Mouse (Mus musculus): ENCODE results near the gene Gm11562. TPM values are rescaled to one million over a fixed set of nuclear protein-coding genes. Genes with fewer than 3 reads are reported as not detected.
"Not testable (repeated sequence)": the region's sequence is repeated elsewhere in the genome, so short reads cannot be mapped to it uniquely, and the experiment has no call there.

Gm11562 gene
- polyA plus RNA-seq (2015; fragmentation: Nextera tagmentation; extraction: Ambion mirVana), result not detected in 2 replicates

- Histone ChIP-seq H3K9me3 (ENCODE audit: control insufficient read depth, low read length) (no peaks in the 10 kb centered on the region), H3K4me3 (replicated peaks; ENCODE audit: low read length) (no peak within 1 kb of the TSS), H3K4me1 (replicated peaks; ENCODE audit: control insufficient read depth, insufficient read depth, low read length) (no peaks in the 10 kb centered on the region), H3K27ac (ENCODE audit: low read length) (no peak within 1 kb of the TSS), H3K36me3 (ENCODE audit: control insufficient read depth, insufficient read depth) (no peaks in the 10 kb centered on the region), H3K4me2 (ENCODE audit: low read length) (no peak within 1 kb of the TSS), H3K9ac (replicated peaks; ENCODE audit: low read depth, low read length) (no peak within 1 kb of the TSS), H3K27me3 (replicated peaks; ENCODE audit: control insufficient read depth, insufficient read depth, low read length) (no peaks in the 10 kb centered on the region)
- WGBS, result 92% methylated on average over 2 of the region's 2 CpGs
- no peak for ATAC-seq
These were observed at the start of gene Gm11562 for GRCm38 (mm10) chr11:99620335-99620734. Gm11562 (minus strand) TSS chr11:99620435.

- Histone ChIP-seq H3K36me3 (ENCODE audit: control insufficient read depth, insufficient read depth) (no peaks in the 10 kb centered on the region), H3K9ac (replicated peaks; ENCODE audit: low read depth, low read length) (no peak within 1 kb of the TSS), H3K27me3 (replicated peaks; ENCODE audit: control insufficient read depth, insufficient read depth, low read length) (no peaks in the 10 kb centered on the region), H3K9me3 (ENCODE audit: control insufficient read depth, low read length) (no peaks in the 10 kb centered on the region), H3K4me1 (replicated peaks; ENCODE audit: control insufficient read depth, insufficient read depth, low read length) (no peaks in the 10 kb centered on the region), H3K27ac (ENCODE audit: low read length) (no peak within 1 kb of the TSS), H3K4me3 (replicated peaks; ENCODE audit: low read length) (no peak within 1 kb of the TSS), H3K4me2 (ENCODE audit: low read length) (no peak within 1 kb of the TSS)
- ATAC-seq, result no peak
These were observed 45.6 kb upstream of the Gm11562 start, which contains the start of gene Krtap4-6 for GRCm38 (mm10) chr11:99665860-99666259. Krtap4-6 (minus strand) TSS chr11:99665960.

- Histone ChIP-seq H3K9me3 (ENCODE audit: control insufficient read depth, low read length) (no peaks in the 10 kb centered on the region), H3K27ac (ENCODE audit: low read length) (no peak overlapping the region), H3K9ac (replicated peaks; ENCODE audit: low read depth, low read length) (no peak overlapping the region), H3K4me2 (ENCODE audit: low read length) (no peak overlapping the region), H3K4me3 (replicated peaks; ENCODE audit: low read length) (no peak overlapping the region), H3K27me3 (replicated peaks; ENCODE audit: control insufficient read depth, insufficient read depth, low read length) (no peaks in the 10 kb centered on the region), H3K4me1 (replicated peaks; ENCODE audit: control insufficient read depth, insufficient read depth, low read length) (no peaks in the 10 kb centered on the region), H3K36me3 (ENCODE audit: control insufficient read depth, insufficient read depth) (no peaks in the 10 kb centered on the region)
- 85% methylated on average over 10 of the region's 10 CpGs for WGBS
- ATAC-seq, result no peak
These were observed 42.6 kb upstream of the Gm11562 start for GRCm38 (mm10) chr11:99662802-99663201.

- no peak overlapping the region for H3K4me2 ChIP-seq (ENCODE audit: low read length)
- no peak overlapping the region for H3K27ac ChIP-seq (ENCODE audit: low read length)
- no peaks in the 10 kb centered on the region for H3K36me3 ChIP-seq (ENCODE audit: control insufficient read depth, insufficient read depth)
- no peak overlapping the region for H3K4me3 ChIP-seq (replicated peaks; ENCODE audit: low read length)
- H3K9me3 ChIP-seq (ENCODE audit: control insufficient read depth, low read length), result no peaks in the 10 kb centered on the region
- no peak for ATAC-seq
- WGBS, result 86% methylated on average over 4 of the region's 4 CpGs
- no peaks in the 10 kb centered on the region for H3K4me1 ChIP-seq (replicated peaks; ENCODE audit: control insufficient read depth, insufficient read depth, low read length)
- H3K27me3 ChIP-seq (replicated peaks; ENCODE audit: control insufficient read depth, insufficient read depth, low read length), result no peaks in the 10 kb centered on the region
- no peak overlapping the region for H3K9ac ChIP-seq (replicated peaks; ENCODE audit: low read depth, low read length)
These were observed 39.0 kb upstream of the Gm11562 start for GRCm38 (mm10) chr11:99659256-99659655.

GRCm38 (mm10) chr11:99658467-99659010 is 38.3 kb upstream of the Gm11562 start, which contains the start of gene Gm11563:
Gm11563 (minus strand) TSS chr11:99658960.
- not testable (repeated sequence) for H3K4me3 ChIP-seq (replicated peaks; ENCODE audit: low read length); ATAC-seq; H3K36me3 ChIP-seq (ENCODE audit: control insufficient read depth, insufficient read depth); H3K4me2 ChIP-seq (ENCODE audit: low read length); H3K9me3 ChIP-seq (ENCODE audit: control insufficient read depth, low read length); H3K27ac ChIP-seq (ENCODE audit: low read length); H3K9ac ChIP-seq (replicated peaks; ENCODE audit: low read depth, low read length); H3K4me1 ChIP-seq (replicated peaks; ENCODE audit: control insufficient read depth, insufficient read depth, low read length); H3K27me3 ChIP-seq (replicated peaks; ENCODE audit: control insufficient read depth, insufficient read depth, low read length)
- 74% methylated on average over 10 of the region's 10 CpGs for WGBS

- WGBS, result 45% methylated on average over 5 of the region's 5 CpGs
- no peaks in the 10 kb centered on the region for H3K9me3 ChIP-seq (ENCODE audit: control insufficient read depth, low read length)
- H3K4me1 ChIP-seq (replicated peaks; ENCODE audit: control insufficient read depth, insufficient read depth, low read length), result no peaks in the 10 kb centered on the region
- ATAC-seq, result no peak
- H3K36me3 ChIP-seq (ENCODE audit: control insufficient read depth, insufficient read depth), result no peaks in the 10 kb centered on the region
- H3K9ac ChIP-seq (replicated peaks; ENCODE audit: low read depth, low read length), result no peak overlapping the region
- H3K4me2 ChIP-seq (ENCODE audit: low read length), result no peak overlapping the region
- H3K27ac ChIP-seq (ENCODE audit: low read length), result no peak overlapping the region
- H3K27me3 ChIP-seq (replicated peaks; ENCODE audit: control insufficient read depth, insufficient read depth, low read length), result no peaks in the 10 kb centered on the region
- no peak overlapping the region for H3K4me3 ChIP-seq (replicated peaks; ENCODE audit: low read length)
These were observed 36.8 kb upstream of the Gm11562 start for GRCm38 (mm10) chr11:99657051-99657450.

- H3K4me3 ChIP-seq (replicated peaks; ENCODE audit: low read length), result no peak within 1 kb of the TSS
- no peaks in the 10 kb centered on the region for H3K27me3 ChIP-seq (replicated peaks; ENCODE audit: control insufficient read depth, insufficient read depth, low read length)
- no peaks in the 10 kb centered on the region for H3K36me3 ChIP-seq (ENCODE audit: control insufficient read depth, insufficient read depth)
- 83% methylated on average over 2 of the region's 2 CpGs for WGBS
- H3K4me2 ChIP-seq (ENCODE audit: low read length), result no peak within 1 kb of the TSS
- no peaks in the 10 kb centered on the region for H3K9me3 ChIP-seq (ENCODE audit: control insufficient read depth, low read length)
- H3K9ac ChIP-seq (replicated peaks; ENCODE audit: low read depth, low read length), result no peak within 1 kb of the TSS
- H3K27ac ChIP-seq (ENCODE audit: low read length), result no peak within 1 kb of the TSS
- ATAC-seq, result no peak
- no peaks in the 10 kb centered on the region for H3K4me1 ChIP-seq (replicated peaks; ENCODE audit: control insufficient read depth, insufficient read depth, low read length)
These were observed 29.9 kb upstream of the Gm11562 start, which contains the start of gene Gm11555 for GRCm38 (mm10) chr11:99650136-99650535. Gm11555 (minus strand) TSS chr11:99650236.

GRCm38 (mm10) chr11:99646444-99646843 is 26.2 kb upstream of the Gm11562 start:
- no peak overlapping the region for H3K4me2 ChIP-seq (ENCODE audit: low read length)
- no peak for ATAC-seq
- no peaks in the 10 kb centered on the region for H3K36me3 ChIP-seq (ENCODE audit: control insufficient read depth, insufficient read depth)
- H3K9me3 ChIP-seq (ENCODE audit: control insufficient read depth, low read length), result no peaks in the 10 kb centered on the region
- no peak overlapping the region for H3K27ac ChIP-seq (ENCODE audit: low read length)
- H3K9ac ChIP-seq (replicated peaks; ENCODE audit: low read depth, low read length), result no peak overlapping the region
- H3K4me1 ChIP-seq (replicated peaks; ENCODE audit: control insufficient read depth, insufficient read depth, low read length), result no peaks in the 10 kb centered on the region
- 82% methylated on average over 15 of the region's 15 CpGs for WGBS
- no peaks in the 10 kb centered on the region for H3K27me3 ChIP-seq (replicated peaks; ENCODE audit: control insufficient read depth, insufficient read depth, low read length)
- no peak overlapping the region for H3K4me3 ChIP-seq (replicated peaks; ENCODE audit: low read length)

- Histone ChIP-seq H3K9me3 (ENCODE audit: control insufficient read depth, low read length) (no peaks in the 10 kb centered on the region), H3K9ac (replicated peaks; ENCODE audit: low read depth, low read length) (no peak overlapping the region), H3K4me2 (ENCODE audit: low read length) (no peak overlapping the region), H3K27ac (ENCODE audit: low read length) (no peak overlapping the region), H3K36me3 (ENCODE audit: control insufficient read depth, insufficient read depth) (no peaks in the 10 kb centered on the region), H3K27me3 (replicated peaks; ENCODE audit: control insufficient read depth, insufficient read depth, low read length) (no peaks in the 10 kb centered on the region), H3K4me1 (replicated peaks; ENCODE audit: control insufficient read depth, insufficient read depth, low read length) (no peaks in the 10 kb centered on the region), H3K4me3 (replicated peaks; ENCODE audit: low read length) (no peak overlapping the region)
- ATAC-seq, result peak; percentile 58
- WGBS, result 50% methylated on average over 3 of the region's 3 CpGs
These were observed 24.1 kb upstream of the Gm11562 start for GRCm38 (mm10) chr11:99644351-99644750.

- H3K27me3 ChIP-seq (replicated peaks; ENCODE audit: control insufficient read depth, insufficient read depth, low read length); H3K4me3 ChIP-seq (replicated peaks; ENCODE audit: low read length); H3K4me2 ChIP-seq (ENCODE audit: low read length); H3K9ac ChIP-seq (replicated peaks; ENCODE audit: low read depth, low read length); H3K4me1 ChIP-seq (replicated peaks; ENCODE audit: control insufficient read depth, insufficient read depth, low read length); H3K9me3 ChIP-seq (ENCODE audit: control insufficient read depth, low read length); H3K36me3 ChIP-seq (ENCODE audit: control insufficient read depth, insufficient read depth); ATAC-seq; H3K27ac ChIP-seq (ENCODE audit: low read length): not testable (repeated sequence)
- 86% methylated on average over 9 of the region's 9 CpGs for WGBS
These were observed 23.5 kb upstream of the Gm11562 start, which contains the start of gene Krtap4-7 for GRCm38 (mm10) chr11:99643635-99644139. Krtap4-7 (minus strand) TSS chr11:99644089.

Measured in forebrain, embryonic 16.5 days (tissue).